In genomic region chr2:32680961-32681650, GRCm38 (mm10) we compare ENCODE assay signal across 13 mouse cellular contexts. TPM values are rescaled to one million over a fixed set of nuclear protein-coding genes. Genes with fewer than 3 reads are reported as not detected.
DNase-seq lines count a peak whose midpoint lies in the region; ATAC-seq and TF ChIP-seq lines count a peak whose summit lies in the region.
"Had no signal": no experiment of that assay in that cellular context is flagged by ENCODE, and none has a peak within 500 bp of the region (broad histone marks: within the 10 kb centered on the region; RNA-seq: fewer than 3 reads in every experiment).

No protein-coding gene starts in this region.

- peaks cover 56% of the 10 kb centered on the region for H3K36me3 ChIP-seq in kidney, postnatal 0 days (ENCODE audit: insufficient read depth, low read length)
- peaks cover 61% of the 10 kb centered on the region for H3K36me3 ChIP-seq in embryonic facial prominence, embryonic 15.5 days
- peaks cover 39% of the 10 kb centered on the region for H3K36me3 ChIP-seq in stomach, embryonic 14.5 days (ENCODE audit: control insufficient read depth, insufficient read depth, low read length)
- peaks cover 42% of the 10 kb centered on the region for H3K36me3 ChIP-seq in liver, embryonic 11.5 days (ENCODE audit: control insufficient read depth, insufficient read depth, low read length)

- H3K4me1 ChIP-seq in kidney, postnatal 0 days (replicated peaks; ENCODE audit: insufficient read depth, low read length) = no peaks in the 10 kb centered on the region
- H3K4me1 ChIP-seq in embryonic facial prominence, embryonic 15.5 days = peaks cover 24% of the 10 kb centered on the region
- H3K4me1 ChIP-seq in stomach, embryonic 14.5 days (ENCODE audit: control insufficient read depth, insufficient read depth, low read length) = peaks cover 14% of the 10 kb centered on the region
- 0 out of 2 replicates have a peak, but pooled peaks cover 2% of the 10 kb centered on the region for H3K4me1 ChIP-seq in liver, embryonic 11.5 days (replicated peaks; ENCODE audit: control insufficient read depth, insufficient read depth, low read length)

- H3K27me3 ChIP-seq in kidney, postnatal 0 days (ENCODE audit: insufficient read depth, low read length) = no peaks in the 10 kb centered on the region
- no peaks in the 10 kb centered on the region for H3K27me3 ChIP-seq in embryonic facial prominence, embryonic 15.5 days
- no peaks in the 10 kb centered on the region for H3K27me3 ChIP-seq in stomach, embryonic 14.5 days (ENCODE audit: control insufficient read depth, insufficient read depth, low read length)
- H3K27me3 ChIP-seq in liver, embryonic 11.5 days (replicated peaks; ENCODE audit: control insufficient read depth, insufficient read depth, low read length) = no peaks in the 10 kb centered on the region
- H3K27me3 ChIP-seq: forebrain, embryonic 12.5 days had no signal

- ATAC-seq in kidney, postnatal 0 days (replicated peaks; ENCODE audit: low FRiP score, low read depth) = 0 out of 2 replicates have a peak, but pooled peaks have one; percentile 25
- 0 out of 2 replicates have a peak, but pooled peaks have one; percentile 8 for ATAC-seq in embryonic facial prominence, embryonic 15.5 days (ENCODE audit: insufficient number of reproducible peaks, low FRiP score, low TSS enrichment, low read depth)
- ATAC-seq in stomach, embryonic 14.5 days (ENCODE audit: insufficient number of reproducible peaks, insufficient read depth, low FRiP score, low read depth) = no peak; the same call in 1 of the 2 replicates
- no peak for ATAC-seq in liver, embryonic 11.5 days (replicated peaks; ENCODE audit: low FRiP score)

- H3K9me3 ChIP-seq in kidney, postnatal 0 days (replicated peaks; ENCODE audit: low read length) = no peaks in the 10 kb centered on the region
- 0 out of 2 replicates have a peak, but pooled peaks cover 2% of the 10 kb centered on the region for H3K9me3 ChIP-seq in embryonic facial prominence, embryonic 15.5 days (replicated peaks)
- no peaks in the 10 kb centered on the region for H3K9me3 ChIP-seq in stomach, embryonic 14.5 days (ENCODE audit: control insufficient read depth, low read depth, low read length)
- no peaks in the 10 kb centered on the region for H3K9me3 ChIP-seq in liver, embryonic 11.5 days (ENCODE audit: control insufficient read depth, low read length)
- H3K9me3 ChIP-seq: forebrain, embryonic 12.5 days had no signal

- no peak for DNase-seq in gastrocnemius, adult 2 months
- no peak for DNase-seq in gastrocnemius, postnatal 4 days (ENCODE audit: low spot score in 2 of 2)
- no peak for DNase-seq in kidney, postnatal 0 days (ENCODE audit: low spot score)
- DNase-seq in kidney, adult 18-20 months = no peak
- DNase-seq in cerebellum, adult 11-12 months = no peak
- DNase-seq in liver, embryonic 11.5 days (ENCODE audit: low spot score) = no peak
- DNase-seq: cerebellum, adult 11 months; kidney, adult 11 months; right cerebral cortex, postnatal 14 days had no signal

- TF ChIP-seq CTCF in gastrocnemius, adult 2 months (IDR thresholded peaks at IDR 0.05) = no peak
- TF ChIP-seq CTCF in kidney, postnatal 0 days (IDR thresholded peaks at IDR 0.05; ENCODE audit: low read depth) = no peak

- peak overlapping the region; percentile 35; the same call in 1 of the 2 replicates for H3K27ac ChIP-seq in gastrocnemius, adult 2 months
- no peak overlapping the region for H3K27ac ChIP-seq in kidney, postnatal 0 days
- peak overlapping the region; percentile 45 for H3K27ac ChIP-seq in embryonic facial prominence, embryonic 15.5 days (replicated peaks)
- H3K27ac ChIP-seq in stomach, embryonic 14.5 days (ENCODE audit: low read length) = peak overlapping the region; percentile 86; the same call in 1 of the 2 replicates
- H3K27ac ChIP-seq in liver, embryonic 11.5 days (ENCODE audit: low read depth, low read length) = no peak overlapping the region
- H3K27ac ChIP-seq: forebrain, embryonic 12.5 days; macrophage had no signal

- WGBS in kidney, postnatal 0 days = 89% methylated on average over 19 of the region's 19 CpGs
- WGBS in embryonic facial prominence, embryonic 15.5 days = 79% methylated on average over 19 of the region's 19 CpGs
- 85% methylated on average over 19 of the region's 19 CpGs for WGBS in stomach, embryonic 14.5 days
- WGBS in liver, embryonic 11.5 days = 92% methylated on average over 19 of the region's 19 CpGs

- intact Hi-C loops in gastrocnemius, adult 2 months (cut with DNase I) = no loop called here

- no peak overlapping the region for H3K4me3 ChIP-seq in gastrocnemius, adult 2 months
- H3K4me3 ChIP-seq in kidney, postnatal 0 days (replicated peaks; ENCODE audit: low read depth, low read length) = no peak overlapping the region
- no peak overlapping the region for H3K4me3 ChIP-seq in embryonic facial prominence, embryonic 15.5 days (replicated peaks)
- H3K4me3 ChIP-seq in stomach, embryonic 14.5 days (ENCODE audit: low read depth, low read length) = no peak overlapping the region
- H3K4me3 ChIP-seq in liver, embryonic 11.5 days (ENCODE audit: low read depth, low read length) = no peak overlapping the region
- H3K4me3 ChIP-seq: forebrain, embryonic 12.5 days had no signal

- no peak overlapping the region for H3K9ac ChIP-seq in kidney, postnatal 0 days (ENCODE audit: low read depth, low read length)
- no peak overlapping the region for H3K9ac ChIP-seq in embryonic facial prominence, embryonic 15.5 days
- no peak overlapping the region for H3K9ac ChIP-seq in stomach, embryonic 14.5 days (replicated peaks; ENCODE audit: low read depth, low read length)
- no peak overlapping the region for H3K9ac ChIP-seq in liver, embryonic 11.5 days (ENCODE audit: low read depth, low read length)
- H3K9ac ChIP-seq: forebrain, embryonic 12.5 days had no signal

- H3K4me2 ChIP-seq in kidney, postnatal 0 days (ENCODE audit: low read length) = no peak overlapping the region
- H3K4me2 ChIP-seq in embryonic facial prominence, embryonic 15.5 days (replicated peaks) = no peak overlapping the region
- no peak overlapping the region for H3K4me2 ChIP-seq in stomach, embryonic 14.5 days (replicated peaks; ENCODE audit: low read depth, low read length)
- H3K4me2 ChIP-seq in liver, embryonic 11.5 days = no peak overlapping the region
- H3K4me2 ChIP-seq: forebrain, embryonic 12.5 days had no signal

RNA-seq across cellular contexts. Expression of gene Fpgs, which starts 22.8 kb away (rescaled TPM):
- 1 to 10 TPM; 5.9 to 6.9 TPM for total RNA-seq in gastrocnemius, adult 2 months (2021)
- 10 to 100 TPM; 18.7 to 22.4 TPM for total RNA-seq in gastrocnemius, postnatal 4 days (2021)
- polyA plus RNA-seq in kidney, postnatal 0 days (2015; fragmentation: Nextera tagmentation; extraction: Ambion mirVana) = 36.1 and 36.2 TPM in 2 replicates
- 31.6 and 33.2 TPM in 2 replicates for polyA plus RNA-seq in embryonic facial prominence, embryonic 15.5 days (2015; fragmentation: Nextera tagmentation; extraction: Ambion mirVana)
- polyA plus RNA-seq in stomach, embryonic 14.5 days (2014; fragmentation: Nextera tagmentation; extraction: Ambion mirVana) = 25.9 and 27.1 TPM in 2 replicates
- 46.2 and 47.1 TPM in 2 replicates for polyA plus RNA-seq in liver, embryonic 11.5 days (2014; fragmentation: Nextera tagmentation; extraction: Ambion mirVana)

RNA-seq across cellular contexts. Expression of gene Cdk9, which starts 31.8 kb away (rescaled TPM):
- 10 to 100 TPM; 20.2 to 22.0 TPM for total RNA-seq in gastrocnemius, adult 2 months (2021)
- total RNA-seq in gastrocnemius, postnatal 4 days (2021) = 10 to 100 TPM; 49.3 to 55.2 TPM
- polyA plus RNA-seq in kidney, postnatal 0 days (2015; fragmentation: Nextera tagmentation; extraction: Ambion mirVana) = 87.4 and 90.6 TPM in 2 replicates
- 105 and 106 TPM in 2 replicates for polyA plus RNA-seq in embryonic facial prominence, embryonic 15.5 days (2015; fragmentation: Nextera tagmentation; extraction: Ambion mirVana)
- 78.6 and 80.8 TPM in 2 replicates for polyA plus RNA-seq in stomach, embryonic 14.5 days (2014; fragmentation: Nextera tagmentation; extraction: Ambion mirVana)
- 83.4 and 84.5 TPM in 2 replicates for polyA plus RNA-seq in liver, embryonic 11.5 days (2014; fragmentation: Nextera tagmentation; extraction: Ambion mirVana)

RNA-seq across cellular contexts. Expression of gene Eng, which starts 34.7 kb away (rescaled TPM):
- 10 to 100 TPM; 26.5 to 38.8 TPM for total RNA-seq in gastrocnemius, adult 2 months (2021)
- total RNA-seq in gastrocnemius, postnatal 4 days (2021) = 10 to 100 TPM; 55.3 to 60.1 TPM
- polyA plus RNA-seq in kidney, postnatal 0 days (2015; fragmentation: Nextera tagmentation; extraction: Ambion mirVana) = 71.6 and 76.3 TPM in 2 replicates
- polyA plus RNA-seq in embryonic facial prominence, embryonic 15.5 days (2015; fragmentation: Nextera tagmentation; extraction: Ambion mirVana) = 83.8 and 86.3 TPM in 2 replicates
- polyA plus RNA-seq in stomach, embryonic 14.5 days (2014; fragmentation: Nextera tagmentation; extraction: Ambion mirVana) = 49.1 and 54.5 TPM in 2 replicates
- polyA plus RNA-seq in liver, embryonic 11.5 days (2014; fragmentation: Nextera tagmentation; extraction: Ambion mirVana) = 39.2 and 40.1 TPM in 2 replicates

RNA-seq across cellular contexts. Expression of gene Sh2d3c, which starts 39.7 kb away (rescaled TPM):
- total RNA-seq in gastrocnemius, adult 2 months (2021) = 10 to 100 TPM in 1 of 2 experiments, 1 to 10 TPM in 1; 4.4 to 12.0 TPM
- total RNA-seq in gastrocnemius, postnatal 4 days (2021) = 10 to 100 TPM; 18.4 TPM
- polyA plus RNA-seq in kidney, postnatal 0 days (2015; fragmentation: Nextera tagmentation; extraction: Ambion mirVana) = 31.1 and 31.3 TPM in 2 replicates
- polyA plus RNA-seq in embryonic facial prominence, embryonic 15.5 days (2015; fragmentation: Nextera tagmentation; extraction: Ambion mirVana) = 27.3 and 27.6 TPM in 2 replicates
- polyA plus RNA-seq in stomach, embryonic 14.5 days (2014; fragmentation: Nextera tagmentation; extraction: Ambion mirVana) = 28.2 and 28.4 TPM in 2 replicates
- polyA plus RNA-seq in liver, embryonic 11.5 days (2014; fragmentation: Nextera tagmentation; extraction: Ambion mirVana) = 13.4 and 14.2 TPM in 2 replicates

RNA-seq across cellular contexts. Expression of gene Ak1, which starts 59.5 kb away (rescaled TPM):
- total RNA-seq in gastrocnemius, adult 2 months (2021) = 1,000 to 10,000 TPM; 1,555 to 1,869 TPM
- 100 to 1,000 TPM; 892 to 897 TPM for total RNA-seq in gastrocnemius, postnatal 4 days (2021)
- polyA plus RNA-seq in kidney, postnatal 0 days (2015; fragmentation: Nextera tagmentation; extraction: Ambion mirVana) = 38.7 and 41.6 TPM in 2 replicates
- 67.9 and 83.8 TPM in 2 replicates for polyA plus RNA-seq in embryonic facial prominence, embryonic 15.5 days (2015; fragmentation: Nextera tagmentation; extraction: Ambion mirVana)
- polyA plus RNA-seq in stomach, embryonic 14.5 days (2014; fragmentation: Nextera tagmentation; extraction: Ambion mirVana) = 16.7 and 17.1 TPM in 2 replicates
- polyA plus RNA-seq in liver, embryonic 11.5 days (2014; fragmentation: Nextera tagmentation; extraction: Ambion mirVana) = 6.7 and 8.3 TPM in 2 replicates

Comparison
In these comparisons a context has a peak if more than half of its experiments do, and no peak if none do; other contexts are left out.
1. H3K27ac ChIP-seq: peak in gastrocnemius, adult 2 months (single experiment), embryonic facial prominence, embryonic 15.5 days (single experiment) and stomach, embryonic 14.5 days (single experiment); none in kidney, postnatal 0 days (single experiment) and liver, embryonic 11.5 days (single experiment).
2. ATAC-seq: peak in kidney, postnatal 0 days (single experiment) and embryonic facial prominence, embryonic 15.5 days (single experiment); none in stomach, embryonic 14.5 days (single experiment) and liver, embryonic 11.5 days (single experiment).